Mouse (Mus musculus) ES-Bruce4 (cell line): ENCODE data around the gene Fuz. TPM values are rescaled to one million over a fixed set of nuclear protein-coding genes. Genes with fewer than 3 reads are reported as not detected.

Experiments used
- H3K27ac ChIP-seq: 2 replicates; pipeline ENCODE4 v1.5.1; 2012; ENCODE audit warnings: low read length, inconsistent platforms; ENCODE audit not compliant: insufficient read depth
- H3K27me3 ChIP-seq: 2 replicates; pipeline ENCODE4 v1.6.1; 2012; ENCODE audit warnings: mild to moderate bottlenecking, low read length, inconsistent platforms; ENCODE audit not compliant: control insufficient read depth, poor library complexity, insufficient read depth, severe bottlenecking
- H3K36me3 ChIP-seq: 2 replicates; pipeline ENCODE4 v1.6.1; 2012; ENCODE audit warnings: inconsistent platforms, mild to moderate bottlenecking, low read length, moderate library complexity; ENCODE audit not compliant: control insufficient read depth, poor library complexity, insufficient read depth, severe bottlenecking
- H3K4me1 ChIP-seq: one replicate; pipeline ENCODE4 v1.8.1; 2011; ENCODE audit warnings: low read length; ENCODE audit not compliant: control insufficient read depth, insufficient read depth
- H3K4me3 ChIP-seq: 2 replicates; pipeline ENCODE4 v1.5.1; 2011; ENCODE audit warnings: low read depth, mild to moderate bottlenecking, low read length
- H3K9ac ChIP-seq: 2 replicates; pipeline ENCODE4 v1.6.1; 2012; ENCODE audit warnings: low read depth, mild to moderate bottlenecking, inconsistent platforms; ENCODE audit not compliant: poor library complexity, severe bottlenecking
- H3K9me3 ChIP-seq: replicated peaks from 2 replicates; pipeline ENCODE4 v1.6.1; 2012; ENCODE audit warnings: mild to moderate bottlenecking, low read length, inconsistent platforms; ENCODE audit not compliant: control insufficient read depth, poor library complexity, insufficient read depth, severe bottlenecking
- CTCF ChIP-seq: IDR thresholded peaks from one replicate; pipeline ENCODE4 v1.8.1; 2011; ENCODE audit warnings: low read depth, low read length
- EP300 ChIP-seq: IDR thresholded peaks from 2 replicates; pipeline ENCODE4 v1.6.1; 2011; ENCODE audit warnings: low read depth, low read length; ENCODE audit not compliant: insufficient read depth
- POLR2A ChIP-seq: IDR thresholded peaks from one replicate; pipeline ENCODE4 v1.8.1; 2011; ENCODE audit warnings: low read length; ENCODE audit not compliant: insufficient read depth
- polyA plus RNA-seq: library from polyadenylated mRNA; stranded (reverse); fragments of >200 nt; gene quantifications from 2 replicates; pipeline ENCODE4 v1.2.4, GENCODE M21; 2011; ENCODE audit warnings: low read depth; ENCODE audit not compliant: missing spikeins, insufficient read depth, insufficient read length

Fuz gene
- polyA plus RNA-seq, 1 experiment, result 15.5 TPM

DNA sequence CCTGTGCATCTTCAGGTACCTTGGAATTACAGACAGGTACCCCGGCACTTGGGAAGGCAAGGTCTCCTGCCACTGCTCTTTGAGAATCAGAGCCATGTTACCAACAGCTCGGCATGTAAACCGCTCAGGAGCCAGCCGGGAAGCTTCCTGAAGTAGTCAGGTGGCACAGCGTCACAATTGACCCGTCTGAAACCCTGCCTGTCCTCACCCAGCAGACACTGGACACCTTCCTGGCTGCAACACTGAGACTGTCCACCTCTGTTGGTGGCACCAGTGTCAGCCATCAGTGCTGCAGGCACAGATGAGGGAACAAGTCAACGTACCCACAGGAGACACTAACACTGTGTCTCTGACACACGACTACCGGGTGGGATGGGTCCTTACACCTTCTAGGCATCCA lies 19.4 kb downstream of the Fuz start:
- H3K27me3 ChIP-seq, result no peaks in the 10 kb centered on the region
- H3K9ac ChIP-seq, result no peak overlapping the region
- no peaks in the 10 kb centered on the region for H3K9me3 ChIP-seq
- no peak overlapping the region for H3K4me3 ChIP-seq
- H3K36me3 ChIP-seq, result 0 out of 2 replicates have a peak, but pooled peaks cover 4% of the 10 kb centered on the region
- TF ChIP-seq CTCF (no peak), EP300 (no peak), POLR2A (no peak)
- H3K4me1 ChIP-seq, result no peaks in the 10 kb centered on the region
- no peak overlapping the region for H3K27ac ChIP-seq

GRCm38 (mm10) chr7:44916191-44916590 lies 20.3 kb downstream of the Fuz start:
- no peak overlapping the region for H3K9ac ChIP-seq
- no peaks in the 10 kb centered on the region for H3K27me3 ChIP-seq
- H3K36me3 ChIP-seq, result 0 out of 2 replicates have a peak, but pooled peaks cover 4% of the 10 kb centered on the region
- no peaks in the 10 kb centered on the region for H3K4me1 ChIP-seq
- H3K27ac ChIP-seq, result no peak overlapping the region
- no peak overlapping the region for H3K4me3 ChIP-seq
- TF ChIP-seq POLR2A, result no peak
- no peak for TF ChIP-seq CTCF
- TF ChIP-seq EP300, result no peak
- no peaks in the 10 kb centered on the region for H3K9me3 ChIP-seq

DNA sequence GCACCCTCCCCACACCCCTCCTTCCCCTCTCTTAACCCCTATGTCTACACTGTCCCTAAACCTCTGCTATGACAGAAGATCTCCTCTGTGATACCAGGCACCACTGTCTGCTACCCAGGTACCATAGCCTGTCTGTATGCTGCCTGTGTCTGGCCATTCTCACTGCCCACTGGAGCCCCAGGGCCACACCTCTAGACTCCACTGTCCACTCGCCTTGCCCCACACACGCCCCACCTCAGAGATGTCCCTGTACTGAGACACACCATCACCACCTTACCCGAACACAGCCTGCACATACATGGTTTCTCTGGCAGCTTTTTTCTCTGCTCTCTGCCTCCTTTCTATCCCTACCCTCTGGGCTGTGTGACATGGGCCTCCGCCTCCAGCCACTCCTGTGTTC lies 21.0 kb downstream of the Fuz start:
- Histone ChIP-seq H3K27ac (no peak overlapping the region), H3K4me1 (no peaks in the 10 kb centered on the region), H3K9me3 (no peaks in the 10 kb centered on the region), H3K9ac (no peak overlapping the region), H3K4me3 (no peak overlapping the region), H3K36me3 (0 out of 2 replicates have a peak, but pooled peaks cover 4% of the 10 kb centered on the region), H3K27me3 (no peaks in the 10 kb centered on the region)
- no peak for TF ChIP-seq EP300
- no peak for TF ChIP-seq POLR2A
- no peak for TF ChIP-seq CTCF

DNA sequence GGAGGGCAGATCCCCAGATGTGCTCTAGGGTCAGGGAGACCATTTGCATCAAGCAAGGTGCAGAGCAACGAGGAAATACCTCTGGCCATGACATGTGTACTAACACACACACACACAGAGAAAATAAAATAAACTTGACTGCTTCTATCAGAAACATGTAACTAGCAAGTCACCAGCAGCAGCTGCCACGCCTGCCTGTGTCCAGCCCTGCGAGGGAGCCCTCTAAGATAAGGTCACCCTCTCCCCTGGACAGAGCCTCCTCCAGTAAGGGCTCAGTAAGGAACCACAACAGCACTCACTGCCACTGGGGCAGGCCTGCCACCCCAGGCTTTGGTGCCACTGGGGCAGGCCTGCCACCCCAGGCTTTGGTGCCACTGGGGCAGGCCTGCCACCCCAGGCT lies 22.3 kb downstream of the Fuz start:
- Histone ChIP-seq H3K36me3 (0 out of 2 replicates have a peak, but pooled peaks cover 4% of the 10 kb centered on the region), H3K9ac (no peak overlapping the region), H3K4me3 (no peak overlapping the region), H3K27me3 (no peaks in the 10 kb centered on the region), H3K9me3 (no peaks in the 10 kb centered on the region), H3K4me1 (no peaks in the 10 kb centered on the region), H3K27ac (no peak overlapping the region)
- no peak for TF ChIP-seq EP300
- TF ChIP-seq CTCF, result no peak
- TF ChIP-seq POLR2A, result no peak

DNA sequence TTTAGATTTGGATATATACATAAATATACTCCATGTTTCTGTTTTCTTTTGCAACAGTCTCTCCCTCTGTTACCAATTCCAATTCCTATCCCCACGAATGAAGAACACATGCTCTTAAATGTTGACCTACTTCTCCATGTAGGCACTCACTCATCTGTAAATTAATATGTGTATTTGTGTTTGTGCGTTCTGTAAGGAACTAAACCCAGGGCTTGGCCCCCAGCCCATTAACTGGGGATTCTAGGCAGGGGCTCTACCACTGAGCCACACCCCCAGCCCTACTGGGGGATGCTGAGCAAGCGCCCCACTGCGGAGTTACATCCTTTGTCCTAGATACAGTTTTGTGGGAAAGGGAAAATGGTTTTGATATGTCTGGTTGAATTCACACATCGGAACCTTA lies 23.2 kb downstream of the Fuz start:
- Histone ChIP-seq H3K27ac (no peak overlapping the region), H3K4me3 (no peak overlapping the region), H3K4me1 (no peaks in the 10 kb centered on the region), H3K9me3 (no peaks in the 10 kb centered on the region), H3K36me3 (peaks cover 10% of the 10 kb centered on the region), H3K9ac (no peak overlapping the region), H3K27me3 (no peaks in the 10 kb centered on the region)
- TF ChIP-seq EP300 (no peak), POLR2A (no peak), CTCF (no peak)

- Histone ChIP-seq H3K36me3 (peaks cover 12% of the 10 kb centered on the region), H3K4me1 (no peaks in the 10 kb centered on the region), H3K27ac (no peak overlapping the region), H3K9me3 (no peaks in the 10 kb centered on the region), H3K9ac (no peak overlapping the region), H3K4me3 (no peak overlapping the region), H3K27me3 (no peaks in the 10 kb centered on the region)
- TF ChIP-seq EP300 (no peak), CTCF (no peak), POLR2A (no peak)
Measured at GRCm38 (mm10) chr7:44922530-44922929, 26.7 kb downstream of the Fuz start.
